Mouse (Mus musculus) liver, postnatal 0 days (tissue): ENCODE measurements around the gene Sbds.
A peak's percentile ranks its signal among the peaks of the same experiment; 100 is the strongest.

Source experiments
- CTCF ChIP-seq: sonication (generic); IDR thresholded peaks from 2 replicates; pipeline ENCODE4 v1.5.1; 2016; ENCODE audit warnings: antibody characterized with exemption, low read depth
- EP300 ChIP-seq: IDR thresholded peaks from 2 replicates; pipeline ENCODE4 v1.6.1; 2016; ENCODE audit warnings: antibody characterized with exemption, low read depth, mild to moderate bottlenecking

GRCm38 (mm10) chr5:130254164-130255016 is 940 bp downstream of the Sbds start:
- TF ChIP-seq CTCF (peak; percentile 62), EP300 (no peak)
